Mouse (Mus musculus): Measurements from ENCODE around the gene Trpm8. TPM values are rescaled to one million over a fixed set of nuclear protein-coding genes. Genes with fewer than 3 reads are reported as not detected.

Trpm8 gene
- polyA plus RNA-seq, 1 experiment = not detected

- Histone ChIP-seq H3K4me1 (ENCODE audit: control insufficient read depth, insufficient read depth, insufficient read length, low read length) (no peaks in the 10 kb centered on the region), H3K27me3 (ENCODE audit: control insufficient read depth, insufficient read depth, low read length) (no peaks in the 10 kb centered on the region)
- TF ChIP-seq POLR2A (IDR thresholded peaks at IDR 0.05; ENCODE audit: low read depth, low read length) (no peak), CTCF (IDR thresholded peaks at IDR 0.05; ENCODE audit: extremely low read depth, insufficient read length, insufficient replicate concordance, low read depth, low read length) (no peak)
These were observed 44.7 kb downstream of the Trpm8 start for GRCm38 (mm10) chr1:88322146-88322545.

GRCm38 (mm10) chr1:88323101-88323500 is 45.6 kb downstream of the Trpm8 start:
- WGBS = 72% methylated on average over 3 of the region's 3 CpGs
- Histone ChIP-seq H3K27me3 (ENCODE audit: control insufficient read depth, insufficient read depth, low read length) (no peaks in the 10 kb centered on the region), H3K27ac (ENCODE audit: insufficient read depth, low read depth, low read length) (no peak overlapping the region), H3K36me3 (ENCODE audit: control insufficient read depth, insufficient read depth, low read length) (no peaks in the 10 kb centered on the region), H3K4me1 (ENCODE audit: control insufficient read depth, insufficient read depth, insufficient read length, low read length) (no peaks in the 10 kb centered on the region), H3K4me3 (ENCODE audit: low read depth, low read length) (no peak overlapping the region)
- TF ChIP-seq POLR2A (IDR thresholded peaks at IDR 0.05; ENCODE audit: low read depth, low read length) = no peak
- TF ChIP-seq CTCF (IDR thresholded peaks at IDR 0.05; ENCODE audit: extremely low read depth, insufficient read length, insufficient replicate concordance, low read depth, low read length) = no peak

More at GRCm38 (mm10) chr1:88322146-88322545, 44.7 kb downstream of the Trpm8 start:
- Histone ChIP-seq H3K36me3 (ENCODE audit: control insufficient read depth, insufficient read depth, low read length) (no peaks in the 10 kb centered on the region), H3K27ac (ENCODE audit: insufficient read depth, low read depth, low read length) (no peak overlapping the region), H3K4me3 (ENCODE audit: low read depth, low read length) (no peak overlapping the region)

DNA sequence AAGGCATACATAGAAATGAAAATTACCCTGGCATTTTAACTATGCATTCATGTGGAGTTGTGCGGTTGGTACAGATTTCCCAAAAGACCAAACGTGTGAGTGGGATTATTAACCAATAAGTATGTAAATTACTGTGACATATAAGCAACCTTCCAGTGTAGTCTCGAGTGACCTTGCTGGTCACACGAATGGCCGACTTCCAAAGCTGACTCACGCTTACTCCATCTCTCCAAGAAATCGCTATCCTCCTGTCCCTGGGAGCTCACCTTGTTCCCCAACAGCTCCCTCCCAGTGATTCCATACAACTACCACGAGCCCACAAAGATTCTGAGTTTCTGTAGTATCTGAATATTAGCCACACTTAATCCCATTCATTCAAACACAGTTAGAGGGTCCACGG is 62.0 kb downstream of the Trpm8 start:
- H3K4me3 ChIP-seq (ENCODE audit: low read depth, low read length) = no peak overlapping the region
- no peaks in the 10 kb centered on the region for H3K36me3 ChIP-seq (ENCODE audit: control insufficient read depth, insufficient read depth, low read length)
- 0 out of 2 replicates have a peak, but pooled peaks cover under 1% of the 10 kb centered on the region for H3K27me3 ChIP-seq (ENCODE audit: control insufficient read depth, insufficient read depth, low read length)
- H3K4me1 ChIP-seq (ENCODE audit: control insufficient read depth, insufficient read depth, insufficient read length, low read length) = no peaks in the 10 kb centered on the region
- no peak for TF ChIP-seq CTCF (IDR thresholded peaks at IDR 0.05; ENCODE audit: extremely low read depth, insufficient read length, insufficient replicate concordance, low read depth, low read length)
- no peak for TF ChIP-seq POLR2A (IDR thresholded peaks at IDR 0.05; ENCODE audit: low read depth, low read length)
- WGBS = 77% methylated on average over 9 of the region's 9 CpGs
- no peak overlapping the region for H3K27ac ChIP-seq (ENCODE audit: insufficient read depth, low read depth, low read length)

GRCm38 (mm10) chr1:88342615-88343014 is 65.2 kb downstream of the Trpm8 start:
- WGBS = 72% methylated on average over 3 of the region's 3 CpGs
- TF ChIP-seq POLR2A (IDR thresholded peaks at IDR 0.05; ENCODE audit: low read depth, low read length) (no peak), CTCF (IDR thresholded peaks at IDR 0.05; ENCODE audit: extremely low read depth, insufficient read length, insufficient replicate concordance, low read depth, low read length) (no peak)
- H3K4me1 ChIP-seq (ENCODE audit: control insufficient read depth, insufficient read depth, insufficient read length, low read length) = no peaks in the 10 kb centered on the region

DNA sequence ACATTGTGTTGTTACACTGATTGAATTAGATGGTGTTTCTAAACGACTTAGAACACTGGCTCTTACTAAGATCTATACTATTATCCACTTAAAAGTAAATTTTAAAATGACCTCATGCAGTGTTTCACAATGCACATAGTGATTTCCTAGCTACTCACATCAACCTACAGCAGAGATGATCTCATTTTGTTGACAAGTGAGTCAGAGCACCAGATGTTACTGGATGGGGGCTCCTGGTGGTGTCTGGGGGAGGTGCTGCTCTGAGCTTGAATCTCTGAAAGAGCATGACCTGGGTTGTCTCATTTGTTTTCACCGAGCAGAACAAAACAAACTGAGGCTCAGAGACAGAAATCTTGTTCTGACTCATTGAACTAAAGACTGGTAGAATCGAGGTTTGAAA is 68.1 kb downstream of the Trpm8 start:
- Histone ChIP-seq H3K4me1 (ENCODE audit: control insufficient read depth, insufficient read depth, insufficient read length, low read length) (no peaks in the 10 kb centered on the region), H3K4me3 (ENCODE audit: low read depth, low read length) (no peak overlapping the region), H3K36me3 (ENCODE audit: control insufficient read depth, insufficient read depth, low read length) (no peaks in the 10 kb centered on the region), H3K27ac (ENCODE audit: insufficient read depth, low read depth, low read length) (no peak overlapping the region), H3K27me3 (ENCODE audit: control insufficient read depth, insufficient read depth, low read length) (no peaks in the 10 kb centered on the region)
- 30% methylated on average over 3 of the region's 3 CpGs for WGBS
- TF ChIP-seq CTCF (IDR thresholded peaks at IDR 0.05; ENCODE audit: extremely low read depth, insufficient read length, insufficient replicate concordance, low read depth, low read length) = no peak

More at GRCm38 (mm10) chr1:88342615-88343014, 65.2 kb downstream of the Trpm8 start:
- Histone ChIP-seq H3K27me3 (ENCODE audit: control insufficient read depth, insufficient read depth, low read length) (no peaks in the 10 kb centered on the region), H3K36me3 (ENCODE audit: control insufficient read depth, insufficient read depth, low read length) (no peaks in the 10 kb centered on the region), H3K27ac (ENCODE audit: insufficient read depth, low read depth, low read length) (no peak overlapping the region), H3K4me3 (ENCODE audit: low read depth, low read length) (no peak overlapping the region)

DNA sequence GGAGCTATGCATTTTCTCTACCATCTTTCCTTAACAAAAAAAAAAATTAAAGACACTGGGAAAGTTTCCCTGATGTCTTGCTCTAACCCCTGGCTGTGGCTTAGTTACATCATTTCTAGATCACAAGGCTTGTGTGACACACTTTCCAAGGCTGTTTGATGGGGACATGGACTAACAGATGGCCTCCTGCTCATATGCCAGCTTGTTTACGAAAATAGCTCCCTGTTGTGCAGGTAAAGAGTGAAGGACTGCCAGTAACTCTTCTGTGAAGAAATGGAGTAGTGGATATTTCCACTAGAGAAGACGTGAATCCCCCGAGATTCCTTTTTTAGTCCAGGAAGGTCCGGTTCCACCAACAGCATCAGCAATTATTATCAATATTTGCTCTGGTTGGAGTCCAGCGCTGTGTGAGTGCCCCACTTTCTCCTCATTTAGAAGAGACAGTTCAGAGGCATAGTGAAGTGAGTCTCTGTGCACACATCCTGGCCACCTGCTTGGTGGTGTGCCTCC is 71.1 kb downstream of the Trpm8 start:
- no peaks in the 10 kb centered on the region for H3K4me1 ChIP-seq (ENCODE audit: control insufficient read depth, insufficient read depth, insufficient read length, low read length)
- no peak for TF ChIP-seq POLR2A (IDR thresholded peaks at IDR 0.05; ENCODE audit: low read depth, low read length)
- TF ChIP-seq CTCF (IDR thresholded peaks at IDR 0.05; ENCODE audit: extremely low read depth, insufficient read length, insufficient replicate concordance, low read depth, low read length) = no peak
- no peak overlapping the region for H3K27ac ChIP-seq (ENCODE audit: insufficient read depth, low read depth, low read length)
- WGBS = 79% methylated on average over 5 of the region's 5 CpGs
- no peaks in the 10 kb centered on the region for H3K27me3 ChIP-seq (ENCODE audit: control insufficient read depth, insufficient read depth, low read length)
- no peak overlapping the region for H3K4me3 ChIP-seq (ENCODE audit: low read depth, low read length)
- no peaks in the 10 kb centered on the region for H3K36me3 ChIP-seq (ENCODE audit: control insufficient read depth, insufficient read depth, low read length)

DNA sequence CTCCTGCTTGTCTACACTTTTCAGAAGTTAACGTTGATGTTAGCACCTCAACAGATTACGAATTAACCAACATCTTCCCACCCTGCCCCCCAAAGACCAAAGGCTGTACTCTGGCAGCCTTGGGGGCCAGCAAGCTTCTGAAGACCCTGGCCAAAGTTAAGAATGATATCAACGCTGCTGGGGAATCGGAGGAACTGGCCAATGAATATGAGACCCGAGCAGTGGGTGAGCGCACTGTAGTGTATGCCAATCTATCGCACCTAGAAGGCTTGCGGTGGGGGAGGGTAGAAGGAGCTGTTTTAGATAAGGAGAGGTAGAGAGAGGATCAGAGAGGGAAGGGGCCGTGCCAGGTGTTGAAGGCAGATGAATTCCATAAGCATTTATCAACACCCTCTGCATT is 73.3 kb downstream of the Trpm8 start:
- Histone ChIP-seq H3K27me3 (ENCODE audit: control insufficient read depth, insufficient read depth, low read length) (no peaks in the 10 kb centered on the region), H3K4me1 (ENCODE audit: control insufficient read depth, insufficient read depth, insufficient read length, low read length) (no peaks in the 10 kb centered on the region), H3K36me3 (ENCODE audit: control insufficient read depth, insufficient read depth, low read length) (no peaks in the 10 kb centered on the region), H3K4me3 (ENCODE audit: low read depth, low read length) (no peak overlapping the region), H3K27ac (ENCODE audit: insufficient read depth, low read depth, low read length) (no peak overlapping the region)
- TF ChIP-seq CTCF (IDR thresholded peaks at IDR 0.05; ENCODE audit: extremely low read depth, insufficient read length, insufficient replicate concordance, low read depth, low read length) = no peak
- WGBS = 77% methylated on average over 9 of the region's 9 CpGs

- Histone ChIP-seq H3K4me3 (ENCODE audit: low read depth, low read length) (no peak overlapping the region), H3K27ac (ENCODE audit: insufficient read depth, low read depth, low read length) (no peak overlapping the region), H3K4me1 (ENCODE audit: control insufficient read depth, insufficient read depth, insufficient read length, low read length) (no peaks in the 10 kb centered on the region), H3K36me3 (ENCODE audit: control insufficient read depth, insufficient read depth, low read length) (no peaks in the 10 kb centered on the region), H3K27me3 (ENCODE audit: control insufficient read depth, insufficient read depth, low read length) (no peaks in the 10 kb centered on the region)
- no peak for TF ChIP-seq POLR2A (IDR thresholded peaks at IDR 0.05; ENCODE audit: low read depth, low read length)
- no peak for TF ChIP-seq CTCF (IDR thresholded peaks at IDR 0.05; ENCODE audit: extremely low read depth, insufficient read length, insufficient replicate concordance, low read depth, low read length)
- 92% methylated on average over 12 of the region's 12 CpGs for WGBS
These were observed 77.6 kb downstream of the Trpm8 start for GRCm38 (mm10) chr1:88355025-88355424.
